Mouse (Mus musculus) megakaryocyte-erythroid progenitor cell, adult 5-6 weeks (primary cell): ENCODE results near the gene Cinp. TPM values are rescaled to one million over a fixed set of nuclear protein-coding genes. Genes with fewer than 3 reads are reported as not detected.

Source experiments
- ATAC-seq: replicated peaks from 2 replicates; pipeline ENCODE4 v1.8.0; 2016; ENCODE audit warnings: mild to moderate bottlenecking, inconsistent platforms; ENCODE audit not compliant: severe bottlenecking, poor library complexity, low FRiP score, low TSS enrichment
- total RNA-seq, 2 experiments: library from RNA; stranded (forward) in 1 of 2; stranded (reverse) in 1 of 2; fragments of 200-1000, 215-1000 nt in 1 of 2; fragments of >200 nt in 1 of 2; fragmentation: Nextera tagmentation in 1 of 2; gene quantifications; 2 replicates each; pipeline ENCODE4 v1.2.3; 2014 to 2017

Cinp gene
- total RNA-seq, 2 experiments from 2014 or later = 71.9 to 161 TPM

DNA sequence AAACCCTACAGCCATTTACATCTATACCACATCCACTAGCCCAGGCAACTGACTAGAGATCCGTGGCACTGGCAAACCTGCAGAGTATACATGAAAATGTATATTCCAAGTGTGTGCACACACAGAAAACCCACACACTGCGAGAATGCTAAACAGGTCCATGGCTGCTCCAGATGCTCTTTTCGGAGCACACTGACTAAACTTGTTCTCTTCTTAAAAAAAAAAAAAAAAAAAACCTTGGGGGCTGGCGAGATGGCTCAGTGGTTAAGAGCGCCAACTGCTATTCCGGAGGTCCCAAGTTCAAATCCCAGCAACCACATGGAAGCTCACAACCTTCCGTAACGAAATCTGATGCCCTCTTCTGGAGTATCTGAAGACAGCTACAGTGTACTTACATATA lies 51.1 kb downstream of the Cinp start:
- no peak for ATAC-seq

DNA sequence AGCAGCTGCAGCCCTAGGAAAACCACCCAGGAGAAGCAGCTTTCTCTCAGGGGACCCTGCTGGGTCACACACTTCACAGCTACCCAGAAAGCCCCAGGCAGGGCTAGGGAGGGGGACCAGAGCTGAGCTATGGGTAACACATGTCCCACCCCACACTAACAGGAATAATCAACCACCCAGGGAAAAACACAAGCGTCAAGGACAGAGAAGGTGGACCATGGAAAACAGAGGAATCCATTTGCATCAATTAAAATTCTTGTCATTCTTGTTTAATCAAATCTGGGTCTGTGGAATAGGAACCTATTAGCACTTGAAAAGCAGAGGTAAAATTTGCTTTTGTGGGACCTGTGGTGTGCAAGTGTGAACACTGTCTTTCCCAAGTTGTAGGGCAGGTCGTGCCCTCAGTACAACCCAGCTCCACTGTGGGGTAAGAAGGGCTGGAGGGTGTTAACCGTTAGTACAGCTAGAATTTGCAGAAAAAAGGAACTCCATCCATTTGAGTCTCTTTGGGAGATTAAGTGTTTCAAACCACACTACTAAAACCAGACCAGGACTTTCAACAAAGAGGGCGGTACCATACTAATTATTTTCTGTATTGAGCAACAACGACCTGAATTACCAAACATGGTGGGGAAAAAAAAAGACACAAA lies 51.6 kb downstream of the Cinp start:
- ATAC-seq = no peak

DNA sequence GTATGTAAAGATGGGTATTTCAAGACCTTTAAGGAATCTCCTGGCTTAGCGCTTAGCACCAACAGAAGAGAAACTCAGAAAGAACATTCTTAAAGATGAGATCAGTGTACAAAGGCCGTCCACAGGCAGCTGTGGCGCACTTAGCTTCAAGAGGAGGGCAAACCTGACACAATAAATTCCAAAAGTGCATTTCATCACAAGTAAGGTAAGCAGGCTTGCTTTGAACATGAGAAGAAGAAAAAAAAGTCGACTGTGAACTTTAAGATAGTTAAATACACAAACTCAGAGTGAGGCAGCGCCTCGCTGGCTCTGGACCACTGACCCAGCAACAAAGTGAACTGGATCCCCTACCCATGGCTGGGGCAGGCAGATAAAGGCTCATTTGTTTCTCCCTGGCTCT lies 52.2 kb downstream of the Cinp start:
- ATAC-seq = no peak

GRCm38 (mm10) chr12:110835182-110835581 lies 53.8 kb downstream of the Cinp start:
- ATAC-seq = no peak

GRCm38 (mm10) chr12:110830293-110831024 lies 58.5 kb downstream of the Cinp start:
- ATAC-seq = no peak

DNA sequence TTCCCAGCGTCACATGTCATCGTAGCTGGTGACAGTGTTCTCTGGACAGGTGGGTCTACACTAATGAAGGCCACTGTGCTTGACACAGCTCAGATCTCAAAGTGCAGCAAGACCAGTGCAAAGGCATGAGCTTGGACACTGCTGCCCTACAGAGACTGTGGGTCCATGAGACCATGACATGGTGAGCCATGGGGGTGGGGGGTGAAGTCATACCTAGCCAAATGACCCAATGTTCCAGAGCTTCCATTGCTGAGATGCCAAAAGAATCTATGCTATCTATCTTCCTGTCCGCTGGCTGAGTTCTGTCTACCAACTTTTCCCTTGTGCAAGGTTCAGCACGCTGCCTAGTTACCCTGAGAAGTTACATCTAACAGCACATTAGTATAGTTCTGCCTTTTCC lies 60.0 kb downstream of the Cinp start:
- ATAC-seq = no peak

Other genes starting within 250 kb of the Cinp start
- not detected in 2 replicates for gene 1700001K19Rik, start 206.5 kb downstream of the Cinp start, total RNA-seq (2014; fragmentation: Nextera tagmentation)
- gene 1700001K19Rik, start 206.5 kb downstream of the Cinp start, total RNA-seq (2017) = not detected in 2 replicates
- gene Hsp90aa1, start 186.4 kb downstream of the Cinp start, total RNA-seq (2014; fragmentation: Nextera tagmentation) = 1,358 and 1,376 TPM in 2 replicates
- 3,639 and 4,695 TPM in 2 replicates for gene Hsp90aa1, start 186.4 kb downstream of the Cinp start, total RNA-seq (2017)
- gene Wdr20, start 151.2 kb downstream of the Cinp start, total RNA-seq (2014; fragmentation: Nextera tagmentation) = 19.0 and 42.1 TPM in 2 replicates
- gene Wdr20, start 151.2 kb downstream of the Cinp start, total RNA-seq (2017) = 29.1 and 29.5 TPM in 2 replicates
- 0.42 and 0.67 TPM in 2 replicates for gene Mok, start 48.2 kb downstream of the Cinp start, total RNA-seq (2014; fragmentation: Nextera tagmentation)
- gene Mok, start 48.2 kb downstream of the Cinp start, total RNA-seq (2017) = 0.05 TPM in 1 of 2 replicates, not detected in the other
- gene Zfp839, start 38.9 kb downstream of the Cinp start, total RNA-seq (2014; fragmentation: Nextera tagmentation) = 5.9 and 6.6 TPM in 2 replicates
- gene Zfp839, start 38.9 kb downstream of the Cinp start, total RNA-seq (2017) = 3.8 and 5.4 TPM in 2 replicates
- 4.5 and 5.7 TPM in 2 replicates for gene Tecpr2, start 119 bp upstream of the Cinp start, total RNA-seq (2014; fragmentation: Nextera tagmentation)
- gene Tecpr2, start 119 bp upstream of the Cinp start, total RNA-seq (2017) = 3.7 and 5.5 TPM in 2 replicates
- gene Ankrd9, start 89.9 kb upstream of the Cinp start, total RNA-seq (2014; fragmentation: Nextera tagmentation) = 3.6 and 5.7 TPM in 2 replicates
- gene Ankrd9, start 89.9 kb upstream of the Cinp start, total RNA-seq (2017) = 2.2 and 3.6 TPM in 2 replicates
- gene Rcor1, start 150.2 kb upstream of the Cinp start, total RNA-seq (2014; fragmentation: Nextera tagmentation) = 56.7 and 73.4 TPM in 2 replicates
- gene Rcor1, start 150.2 kb upstream of the Cinp start, total RNA-seq (2017) = 44.1 and 55.3 TPM in 2 replicates